Mouse (Mus musculus): ENCODE results near the gene Slc35e3. TPM values are rescaled to one million over a fixed set of nuclear protein-coding genes. Genes with fewer than 3 reads are reported as not detected.

The Slc35e3 gene
- polyA plus RNA-seq, 1 experiment, result not detected

DNA sequence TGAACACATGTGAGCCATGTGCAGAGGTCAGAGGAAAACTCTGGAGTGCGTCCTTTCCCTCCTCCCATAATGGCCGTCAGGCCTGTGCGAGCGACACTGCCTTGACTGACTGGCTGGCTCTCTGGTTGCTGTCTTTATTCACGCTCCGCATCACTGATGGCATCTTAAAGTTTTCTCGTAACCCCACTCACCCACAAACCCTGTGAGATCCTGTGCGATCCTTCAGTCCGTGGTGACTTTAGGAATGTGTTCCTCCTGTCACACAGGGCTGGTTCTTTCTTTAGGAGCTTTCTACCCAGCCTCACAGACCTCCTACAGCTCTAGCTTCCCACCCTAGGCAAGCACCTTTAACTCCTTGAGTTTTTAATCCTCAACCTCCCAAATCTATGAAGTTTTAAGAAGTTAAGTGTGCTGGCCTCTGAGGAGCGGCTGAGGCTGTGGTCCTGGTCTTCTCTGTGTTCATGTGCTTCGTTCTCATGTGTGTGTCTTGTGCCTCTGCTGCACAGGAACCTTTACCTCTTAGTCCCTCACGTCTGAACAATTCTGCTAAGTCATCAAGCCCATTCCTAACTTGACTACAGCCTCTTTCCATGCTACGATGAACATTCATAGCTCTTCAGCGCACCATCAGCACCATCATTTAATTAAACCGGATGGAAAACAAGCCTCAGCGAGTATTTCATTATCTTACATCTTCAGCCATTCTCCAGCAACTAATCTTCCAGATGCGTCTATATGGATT is 26.4 kb upstream of the Slc35e3 start:
- no peaks in the 10 kb centered on the region for H3K27me3 ChIP-seq (ENCODE audit: control insufficient read depth)
- no peaks in the 10 kb centered on the region for H3K9me3 ChIP-seq (ENCODE audit: control insufficient read depth, low read length)
- peaks cover 93% of the 10 kb centered on the region for H3K36me3 ChIP-seq (ENCODE audit: control insufficient read depth)
- TF ChIP-seq GATA1 (IDR thresholded peaks at IDR 0.05; ENCODE audit: low read length), result no peak
- TF ChIP-seq TAL1 (IDR thresholded peaks at IDR 0.05; ENCODE audit: low read length), result no peak
- no peak overlapping the region for H3K4me3 ChIP-seq (replicated peaks)
- H3K4me1 ChIP-seq (ENCODE audit: control insufficient read depth), result no peaks in the 10 kb centered on the region; the same call in 1 of the 2 replicates

DNA sequence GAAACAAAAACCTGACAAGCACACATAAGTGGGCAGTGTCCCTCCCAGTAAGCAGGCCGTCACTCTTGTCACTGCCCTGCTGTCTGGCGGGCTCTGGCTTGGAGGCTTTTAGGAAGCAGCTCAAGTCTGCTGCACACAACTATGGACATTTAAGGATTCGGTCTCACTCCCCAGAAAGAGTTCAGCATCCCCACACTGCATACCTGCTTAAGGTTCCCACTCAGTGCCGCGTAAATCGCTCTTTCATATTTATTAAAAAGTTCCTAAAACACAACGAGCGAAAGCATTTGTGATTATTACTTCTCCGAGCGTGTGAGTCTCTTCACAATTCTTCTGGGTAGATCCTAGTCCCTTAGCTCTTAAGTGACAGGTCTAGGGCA is 25.0 kb upstream of the Slc35e3 start:
- H3K4me1 ChIP-seq (ENCODE audit: control insufficient read depth), result no peaks in the 10 kb centered on the region; the same call in 1 of the 2 replicates
- H3K27me3 ChIP-seq (ENCODE audit: control insufficient read depth), result no peaks in the 10 kb centered on the region
- no peaks in the 10 kb centered on the region for H3K9me3 ChIP-seq (ENCODE audit: control insufficient read depth, low read length)
- H3K36me3 ChIP-seq (ENCODE audit: control insufficient read depth), result peaks cover 93% of the 10 kb centered on the region
- no peak overlapping the region for H3K4me3 ChIP-seq (replicated peaks)
- TF ChIP-seq TAL1 (IDR thresholded peaks at IDR 0.05; ENCODE audit: low read length) (no peak), GATA1 (IDR thresholded peaks at IDR 0.05; ENCODE audit: low read length) (no peak)

DNA sequence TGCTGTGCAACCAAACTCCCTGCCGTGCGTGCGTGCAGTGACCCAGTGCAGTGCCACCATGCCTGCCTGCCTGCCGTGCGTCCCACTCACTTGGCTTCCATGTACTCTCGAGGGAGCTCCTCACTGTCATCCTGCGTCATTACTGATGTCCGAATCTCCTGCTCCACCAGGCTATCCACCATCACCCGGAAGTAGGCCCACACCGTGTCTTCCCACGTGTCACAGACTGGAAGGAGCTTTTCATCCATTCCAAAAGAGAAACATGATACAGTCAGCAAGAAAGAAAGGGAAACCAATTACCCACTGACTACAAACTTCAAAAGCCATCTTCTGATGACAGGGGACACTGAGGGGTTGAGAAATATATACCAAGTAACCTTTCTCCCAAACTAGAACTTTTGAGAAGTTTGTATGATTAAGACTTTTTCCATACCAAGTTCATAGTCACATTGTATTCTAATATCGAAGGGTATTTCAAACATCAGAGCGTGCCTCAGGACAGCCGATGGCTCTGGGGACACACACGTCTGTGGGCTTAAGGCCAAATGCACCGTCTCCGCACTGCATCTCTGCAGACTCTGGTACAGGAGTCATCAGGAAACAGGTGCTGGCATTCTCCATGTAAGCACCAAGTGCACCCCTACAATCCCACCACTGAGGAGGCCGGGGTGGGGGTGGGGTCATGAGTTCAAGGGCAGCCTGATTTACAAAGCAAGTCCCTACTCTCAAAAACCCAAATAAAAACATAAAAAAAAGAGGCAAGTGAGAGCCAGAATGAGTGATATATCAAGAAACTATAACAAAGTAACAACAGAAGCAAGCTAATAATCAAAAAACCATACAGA is 24.3 kb upstream of the Slc35e3 start:
- no peaks in the 10 kb centered on the region for H3K9me3 ChIP-seq (ENCODE audit: control insufficient read depth, low read length)
- peaks cover 93% of the 10 kb centered on the region for H3K36me3 ChIP-seq (ENCODE audit: control insufficient read depth)

DNA sequence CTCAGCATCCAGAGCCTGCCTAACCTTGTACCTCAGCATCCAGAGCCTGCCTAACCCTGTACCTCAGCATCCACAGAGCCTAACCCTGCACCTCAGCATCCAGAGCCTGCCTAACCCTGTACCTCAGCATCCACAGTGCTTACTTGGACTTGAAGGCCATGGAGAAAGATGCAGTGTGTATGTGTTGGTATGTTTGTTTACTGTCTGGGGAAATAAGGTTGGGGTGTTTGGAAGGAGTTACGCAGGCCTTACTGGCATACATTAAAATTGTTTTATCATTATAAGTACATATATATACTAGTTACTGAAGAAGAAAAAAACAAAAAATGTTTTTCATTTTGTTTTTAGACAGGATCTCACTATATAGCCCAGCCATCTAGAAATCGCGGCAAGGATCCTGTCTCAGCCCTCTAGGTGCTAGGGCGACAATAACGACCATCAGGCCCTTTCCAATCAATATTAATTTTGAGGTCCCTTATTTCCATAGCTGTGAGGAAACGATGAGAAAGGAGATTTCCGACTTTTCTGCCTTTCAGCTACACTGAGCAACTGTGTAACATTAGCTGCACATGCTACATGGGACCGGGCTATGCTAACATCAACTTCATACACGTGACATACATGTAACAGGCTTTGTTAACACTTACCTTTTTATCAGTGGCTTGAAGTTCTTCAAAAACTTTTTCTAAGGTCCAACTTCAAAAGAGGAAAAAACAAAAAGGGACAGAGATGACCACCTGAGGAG is 23.5 kb upstream of the Slc35e3 start:
- Histone ChIP-seq H3K27me3 (ENCODE audit: control insufficient read depth) (no peaks in the 10 kb centered on the region), H3K4me1 (ENCODE audit: control insufficient read depth) (no peaks in the 10 kb centered on the region), H3K4me3 (replicated peaks) (no peak overlapping the region), H3K36me3 (ENCODE audit: control insufficient read depth) (peaks cover 93% of the 10 kb centered on the region), H3K9me3 (ENCODE audit: control insufficient read depth, low read length) (no peaks in the 10 kb centered on the region)
- no peak for TF ChIP-seq TAL1 (IDR thresholded peaks at IDR 0.05; ENCODE audit: low read length)
- TF ChIP-seq GATA1 (IDR thresholded peaks at IDR 0.05; ENCODE audit: low read length), result no peak

More for the DNA sequence above, 24.3 kb upstream of the Slc35e3 start:
- Histone ChIP-seq H3K4me1 (ENCODE audit: control insufficient read depth) (no peaks in the 10 kb centered on the region), H3K4me3 (replicated peaks) (no peak overlapping the region), H3K27me3 (ENCODE audit: control insufficient read depth) (no peaks in the 10 kb centered on the region)
- TF ChIP-seq GATA1 (IDR thresholded peaks at IDR 0.05; ENCODE audit: low read length) (no peak), TAL1 (IDR thresholded peaks at IDR 0.05; ENCODE audit: low read length) (no peak)

DNA sequence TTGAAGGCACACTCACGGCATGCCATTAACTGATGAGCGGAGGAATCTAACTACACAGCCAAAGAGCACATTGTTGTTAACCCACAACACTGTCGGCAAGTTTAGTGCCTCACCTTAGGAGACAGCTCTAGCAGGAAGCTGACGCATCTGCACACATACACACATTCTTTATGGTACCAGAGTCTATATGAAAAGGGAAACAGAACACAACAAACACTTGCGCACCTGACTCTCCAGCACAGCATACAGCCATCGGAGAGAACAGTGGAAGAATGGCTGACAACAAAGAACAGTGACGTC is 21.9 kb upstream of the Slc35e3 start:
- no peaks in the 10 kb centered on the region for H3K9me3 ChIP-seq (ENCODE audit: control insufficient read depth, low read length)
- TF ChIP-seq TAL1 (IDR thresholded peaks at IDR 0.05; ENCODE audit: low read length), result no peak
- TF ChIP-seq GATA1 (IDR thresholded peaks at IDR 0.05; ENCODE audit: low read length), result no peak
- H3K27me3 ChIP-seq (ENCODE audit: control insufficient read depth), result no peaks in the 10 kb centered on the region
- H3K36me3 ChIP-seq (ENCODE audit: control insufficient read depth), result peaks cover 92% of the 10 kb centered on the region
- H3K4me3 ChIP-seq (replicated peaks), result no peak overlapping the region
- no peaks in the 10 kb centered on the region for H3K4me1 ChIP-seq (ENCODE audit: control insufficient read depth)

DNA sequence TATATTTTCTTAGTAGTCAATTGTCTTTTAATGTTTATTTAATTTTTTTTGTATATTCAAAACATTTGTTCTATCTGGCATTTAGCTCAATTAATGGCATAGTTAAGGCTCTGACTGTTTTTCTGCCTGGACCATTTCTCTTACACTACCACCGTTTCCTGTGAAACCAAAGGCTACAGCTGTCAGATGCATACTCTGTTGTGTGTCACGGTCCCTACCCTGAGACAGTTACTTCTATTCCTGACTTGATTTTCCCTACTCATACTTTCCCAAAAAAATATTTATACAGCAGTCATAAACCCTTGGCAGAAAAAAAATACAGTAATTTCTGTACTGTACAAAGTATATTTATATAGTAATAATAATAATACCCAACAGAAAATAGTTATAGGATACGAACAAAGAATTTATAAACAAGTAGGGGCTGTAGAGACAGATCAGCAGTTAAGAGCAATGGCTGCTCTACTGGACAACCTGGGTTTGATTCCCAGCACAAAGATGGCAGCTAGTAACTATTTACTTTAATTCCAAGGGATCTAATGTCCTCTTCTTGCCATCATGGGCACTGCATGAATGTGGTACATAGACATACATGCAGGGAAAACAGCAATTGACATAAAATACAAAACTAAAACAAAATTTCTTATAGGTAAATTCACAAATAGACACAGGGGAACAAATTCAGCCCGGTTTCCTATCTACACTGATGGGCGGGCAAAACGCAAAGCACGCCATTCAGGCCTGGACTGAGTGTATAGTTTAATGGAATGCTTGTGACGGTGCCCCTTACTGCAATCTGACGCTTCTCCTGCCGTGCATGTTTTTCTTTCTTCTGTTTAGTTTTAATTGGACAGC is 21.3 kb upstream of the Slc35e3 start:
- Histone ChIP-seq H3K9me3 (ENCODE audit: control insufficient read depth, low read length) (no peaks in the 10 kb centered on the region), H3K27me3 (ENCODE audit: control insufficient read depth) (no peaks in the 10 kb centered on the region), H3K4me1 (ENCODE audit: control insufficient read depth) (no peaks in the 10 kb centered on the region), H3K36me3 (ENCODE audit: control insufficient read depth) (peaks cover 92% of the 10 kb centered on the region), H3K4me3 (replicated peaks) (no peak overlapping the region)
- TF ChIP-seq GATA1 (IDR thresholded peaks at IDR 0.05; ENCODE audit: low read length) (no peak), TAL1 (IDR thresholded peaks at IDR 0.05; ENCODE audit: low read length) (no peak)

DNA sequence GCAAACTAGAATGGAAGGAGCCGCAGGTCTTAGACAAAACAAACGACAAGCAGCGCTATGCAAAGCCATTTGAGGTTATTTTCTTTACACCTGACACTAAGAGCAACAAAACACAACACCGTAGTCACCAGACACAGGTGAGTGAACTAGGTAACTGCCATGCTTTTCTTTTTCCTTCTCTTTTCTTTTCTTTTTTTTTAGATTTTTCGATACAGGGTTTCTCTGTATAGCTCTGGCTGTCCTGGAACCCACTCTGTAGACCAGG is 20.7 kb upstream of the Slc35e3 start:
- no peak for TF ChIP-seq GATA1 (IDR thresholded peaks at IDR 0.05; ENCODE audit: low read length)
- TF ChIP-seq TAL1 (IDR thresholded peaks at IDR 0.05; ENCODE audit: low read length), result no peak
- no peaks in the 10 kb centered on the region for H3K9me3 ChIP-seq (ENCODE audit: control insufficient read depth, low read length)

DNA sequence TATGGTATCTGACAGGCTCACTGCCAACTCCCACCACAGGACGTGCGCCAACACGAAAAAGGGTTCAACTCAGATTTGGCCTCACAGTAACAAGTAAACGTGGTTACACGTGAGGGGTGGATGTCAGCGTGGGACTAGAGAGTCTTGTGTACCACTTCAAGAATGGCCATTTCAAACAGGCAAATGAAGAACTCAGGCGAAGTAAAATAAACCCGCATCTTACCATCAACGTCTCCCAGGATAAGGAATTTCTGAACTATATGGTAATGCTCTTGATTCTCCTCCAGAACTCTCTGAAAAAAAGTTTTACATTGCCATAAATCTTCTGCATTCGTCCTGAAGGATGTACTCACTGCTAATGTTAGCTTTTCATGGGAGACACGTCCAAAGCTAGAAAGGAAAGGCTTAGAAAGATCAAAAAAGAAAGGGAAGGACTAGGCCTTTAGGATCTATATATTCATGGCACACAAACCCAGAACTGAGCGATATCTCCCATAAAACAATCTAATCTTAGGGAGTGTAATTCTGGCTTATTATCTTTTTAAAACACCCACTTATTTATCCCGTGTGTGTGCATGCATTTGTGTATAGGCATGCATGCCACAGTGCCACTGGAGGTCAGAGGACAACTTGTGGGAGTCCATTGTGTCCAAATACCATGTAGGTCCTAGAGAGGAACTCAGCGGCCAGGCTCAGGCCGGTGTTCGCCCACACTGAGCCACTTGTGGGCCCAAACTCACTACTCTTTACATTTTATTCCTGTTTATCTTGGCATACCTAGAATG is 20.1 kb upstream of the Slc35e3 start:
- Histone ChIP-seq H3K9me3 (ENCODE audit: control insufficient read depth, low read length) (no peaks in the 10 kb centered on the region), H3K4me3 (replicated peaks) (no peak overlapping the region), H3K4me1 (ENCODE audit: control insufficient read depth) (no peaks in the 10 kb centered on the region), H3K27me3 (ENCODE audit: control insufficient read depth) (no peaks in the 10 kb centered on the region), H3K36me3 (ENCODE audit: control insufficient read depth) (peaks cover 94% of the 10 kb centered on the region)
- no peak for TF ChIP-seq GATA1 (IDR thresholded peaks at IDR 0.05; ENCODE audit: low read length)
- TF ChIP-seq TAL1 (IDR thresholded peaks at IDR 0.05; ENCODE audit: low read length), result no peak

More for the DNA sequence above, 20.7 kb upstream of the Slc35e3 start:
- Histone ChIP-seq H3K4me3 (replicated peaks) (no peak overlapping the region), H3K36me3 (ENCODE audit: control insufficient read depth) (peaks cover 94% of the 10 kb centered on the region), H3K27me3 (ENCODE audit: control insufficient read depth) (no peaks in the 10 kb centered on the region), H3K4me1 (ENCODE audit: control insufficient read depth) (no peaks in the 10 kb centered on the region)
